Mouse (Mus musculus) liver, embryonic 14.5 days (tissue): ENCODE data around the gene Epsti1.
A peak's percentile ranks its signal among the peaks of the same experiment; 100 is the strongest.

Experiments used
- CTCF ChIP-seq: IDR thresholded peaks from 2 replicates; pipeline ENCODE4 v1.5.1; 2016; ENCODE audit warnings: antibody characterized with exemption, low read depth, control low read depth
- EP300 ChIP-seq: IDR thresholded peaks from 2 replicates; pipeline ENCODE4 v1.6.1; 2016; ENCODE audit warnings: antibody characterized with exemption, low read depth

DNA sequence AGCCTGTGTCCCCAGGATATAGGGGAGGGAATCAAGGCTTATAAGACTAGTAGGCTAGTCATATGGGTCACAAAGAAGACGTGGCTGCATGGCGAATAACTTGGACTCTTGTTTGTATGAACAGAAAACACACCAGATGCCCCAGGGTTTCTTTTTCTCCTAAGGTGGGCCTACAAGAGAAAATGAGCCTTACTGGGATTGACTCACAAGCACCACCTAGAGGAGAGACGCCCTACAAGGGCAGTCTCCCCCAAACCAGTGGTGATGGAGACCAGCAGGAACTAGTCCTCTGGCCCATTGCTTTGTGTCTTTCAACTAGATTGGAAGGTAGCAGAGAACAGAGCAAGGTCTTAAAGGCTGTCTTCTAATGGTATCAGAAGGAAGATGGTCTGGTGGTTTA is 22.7 kb downstream of the Epsti1 start:
- TF ChIP-seq CTCF (peak; percentile 37; the same call in 1 of the 2 replicates), EP300 (no peak)
